Mouse (Mus musculus): ENCODE results near the gene Grhl3. TPM values are rescaled to one million over a fixed set of nuclear protein-coding genes. Genes with fewer than 3 reads are reported as not detected.

Grhl3 gene
- total RNA-seq, 2 experiments from 2014 or later: 0.69 to 1.5 TPM

DNA sequence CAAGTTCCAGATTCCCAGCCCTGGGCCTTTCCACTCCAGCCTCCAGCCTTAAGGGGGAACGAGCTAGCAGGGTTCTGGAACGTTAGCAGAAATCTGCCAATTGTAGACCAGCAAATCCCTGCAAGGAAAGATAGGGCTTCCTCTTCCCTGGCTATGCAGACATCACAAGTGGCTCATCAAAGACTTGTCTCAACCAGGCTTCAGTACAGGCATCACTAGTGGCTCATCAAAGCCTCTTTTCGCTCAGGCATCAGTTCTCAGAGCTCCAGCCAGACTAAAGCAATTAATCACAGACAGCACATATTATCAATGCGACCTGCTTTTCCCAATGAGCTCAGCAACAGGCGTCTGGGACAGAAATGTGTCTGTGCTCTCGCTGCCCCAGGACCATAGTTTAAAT is 40.4 kb downstream of the Grhl3 start:
- no peak for DNase-seq (ENCODE audit: low spot score in 2 of 2)
- intact Hi-C loops (cut with DNase I): no loop called here

DNA sequence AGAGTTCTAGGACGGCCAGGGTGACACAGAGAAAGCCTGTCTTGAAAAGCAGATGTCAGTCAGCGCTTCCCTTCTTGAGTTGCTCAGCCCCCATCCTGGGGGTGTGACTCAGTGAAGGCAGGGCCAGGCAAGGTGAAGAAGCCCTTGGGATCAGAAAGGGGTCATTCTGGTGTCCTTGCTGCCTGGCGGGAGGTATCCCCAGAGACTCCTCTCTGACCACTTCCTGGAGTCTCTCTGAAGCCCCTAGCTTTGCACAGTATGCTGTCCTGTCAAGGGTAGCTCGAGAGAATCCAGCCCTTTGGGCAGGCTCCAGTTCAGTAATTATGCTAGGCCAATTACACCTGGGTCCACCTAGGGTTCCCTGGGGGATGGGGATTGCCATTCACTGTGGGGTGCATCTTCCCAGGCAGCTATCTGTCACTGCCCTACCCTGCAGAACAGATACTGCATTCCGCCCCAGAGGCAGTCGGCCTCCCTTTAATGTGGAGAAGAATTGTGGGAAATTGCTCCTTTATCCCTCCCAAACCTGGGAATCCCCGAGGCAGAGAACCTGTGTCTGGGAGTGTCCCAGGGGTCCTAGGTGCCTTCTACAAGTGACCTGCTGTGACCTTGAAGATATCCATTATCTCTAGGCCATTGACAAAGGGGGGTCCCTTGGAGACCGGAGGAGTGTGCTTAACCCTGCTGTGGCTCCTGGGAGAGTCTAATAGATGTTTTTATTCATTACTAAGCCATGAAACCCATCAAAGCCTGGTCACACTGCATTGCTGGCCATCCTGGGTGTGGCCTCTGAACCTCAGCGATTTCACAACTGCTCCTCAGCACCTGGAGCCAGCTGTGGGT is 41.4 kb downstream of the Grhl3 start:
- intact Hi-C loops (cut with DNase I): no loop called here
- no peak for DNase-seq (ENCODE audit: low spot score in 2 of 2)

DNA sequence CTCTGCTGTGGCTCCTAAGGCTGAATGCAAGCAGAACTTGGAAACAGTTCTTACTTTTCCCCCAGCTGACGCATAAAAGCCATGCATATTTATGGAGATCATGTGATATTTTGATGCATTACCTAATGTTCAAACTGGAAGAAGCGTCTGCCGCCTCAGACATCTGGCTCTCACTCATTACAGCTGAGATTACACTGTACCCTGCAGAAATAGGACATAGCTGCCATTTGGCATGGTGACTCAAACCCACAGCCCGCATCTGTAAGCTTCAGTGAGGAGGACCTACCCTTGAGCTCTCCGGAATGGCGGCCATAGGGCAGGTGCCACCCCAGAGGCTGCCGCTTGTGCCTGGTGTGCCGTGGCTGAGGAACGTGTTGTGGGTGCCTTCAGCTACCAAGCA is 42.2 kb downstream of the Grhl3 start:
- intact Hi-C loops (cut with DNase I): no loop called here
- DNase-seq (ENCODE audit: low spot score in 2 of 2): peak; percentile 66 to 87

DNA sequence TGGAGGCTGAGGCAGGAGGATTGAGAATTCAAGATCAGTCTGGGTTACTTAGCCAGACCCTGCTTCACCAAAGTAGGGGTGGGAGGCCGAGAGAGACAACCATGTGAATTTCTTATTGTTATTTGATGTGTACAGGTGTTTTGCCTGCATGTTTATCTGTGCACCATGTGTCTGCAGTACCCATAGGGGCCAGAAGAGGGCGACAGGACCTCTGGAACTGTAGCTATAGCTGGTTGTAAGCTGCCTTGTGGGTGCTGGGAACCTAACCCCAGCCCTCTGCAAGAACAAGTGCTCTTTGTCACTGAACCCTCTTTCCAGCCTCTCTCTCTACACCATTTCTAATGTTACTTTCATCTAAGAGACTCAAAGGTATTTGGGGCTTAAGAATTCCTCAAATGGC is 43.2 kb downstream of the Grhl3 start:
- DNase-seq (ENCODE audit: low spot score in 2 of 2): no peak
- intact Hi-C loops (cut with DNase I): no loop called here

DNA sequence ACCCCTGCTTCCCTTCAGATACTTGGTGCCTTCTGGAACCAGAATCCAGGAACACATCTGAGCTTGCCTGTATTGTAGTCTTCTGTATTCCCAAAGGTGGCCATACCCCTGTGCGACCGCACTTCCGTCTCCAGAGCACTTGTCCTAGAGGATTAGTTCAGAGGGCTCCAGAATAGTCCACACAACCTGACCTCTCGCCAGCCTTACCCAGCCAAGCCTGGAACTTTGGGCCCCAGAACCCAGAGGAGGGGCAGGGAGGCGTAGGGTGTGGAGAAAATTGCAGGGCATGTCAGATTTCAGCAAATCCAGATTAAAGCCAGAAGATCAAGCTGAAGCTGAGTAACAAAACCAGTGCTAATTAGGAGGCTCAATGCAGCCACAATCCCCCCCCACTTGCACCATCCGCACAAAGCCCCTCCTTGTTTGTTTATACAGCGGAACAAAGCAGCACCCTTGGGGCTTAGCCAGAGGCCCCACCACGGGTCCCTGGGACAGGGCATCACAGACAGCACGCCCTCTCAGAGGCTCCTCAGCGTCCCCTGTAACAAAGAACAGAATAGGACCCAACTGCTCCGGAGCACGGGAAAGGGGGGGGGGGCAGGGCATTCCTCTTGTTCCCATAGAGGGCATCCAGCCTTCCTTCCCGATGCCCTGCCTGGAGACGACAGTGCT is 47.3 kb downstream of the Grhl3 start:
- no peak for DNase-seq (ENCODE audit: low spot score in 2 of 2)
- intact Hi-C loops (cut with DNase I): no loop called here

DNA sequence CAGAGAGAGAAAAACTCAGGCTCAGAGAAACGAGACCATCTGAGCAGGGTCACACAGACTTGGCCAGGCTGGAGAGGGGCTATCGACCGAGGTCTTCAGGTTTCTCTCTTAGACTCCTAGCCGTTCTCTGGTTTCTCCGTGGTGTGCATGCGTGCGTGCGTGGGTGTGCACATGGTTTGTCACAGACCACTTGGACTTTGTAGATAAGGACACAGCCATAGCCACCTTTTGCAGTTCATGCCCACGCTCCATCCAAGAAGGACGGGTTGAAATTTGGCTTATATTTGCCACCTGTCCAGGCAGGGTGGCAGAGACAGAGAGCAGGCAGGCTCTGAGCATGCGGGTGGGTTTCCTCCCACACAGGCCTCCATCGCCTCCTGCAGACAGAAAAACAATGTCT is 48.4 kb downstream of the Grhl3 start:
- intact Hi-C loops (cut with DNase I): no loop called here
- no peak for DNase-seq (ENCODE audit: low spot score in 2 of 2)

DNA sequence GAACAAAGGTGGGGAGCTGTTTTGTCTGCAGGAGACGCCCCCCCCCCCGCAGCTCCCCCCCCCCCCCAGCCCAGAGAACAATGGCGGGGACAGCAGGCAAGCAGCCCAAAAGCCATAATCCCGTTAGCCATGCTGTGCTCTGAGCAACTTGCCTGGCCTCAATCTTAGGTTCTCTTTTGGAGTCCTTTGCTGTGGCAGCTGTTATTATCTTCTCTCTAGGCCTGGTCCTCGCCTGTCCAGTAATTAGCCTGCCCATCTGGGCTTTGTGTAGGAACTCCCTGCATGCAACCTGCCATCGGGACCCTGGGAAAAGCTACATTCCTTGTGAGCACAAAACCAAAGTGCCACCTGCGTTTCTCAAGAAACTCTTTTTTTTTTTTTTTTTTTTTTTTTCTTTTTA is 49.5 kb downstream of the Grhl3 start:
- intact Hi-C loops (cut with DNase I): no loop called here
- DNase-seq (ENCODE audit: low spot score in 2 of 2): no peak

DNA sequence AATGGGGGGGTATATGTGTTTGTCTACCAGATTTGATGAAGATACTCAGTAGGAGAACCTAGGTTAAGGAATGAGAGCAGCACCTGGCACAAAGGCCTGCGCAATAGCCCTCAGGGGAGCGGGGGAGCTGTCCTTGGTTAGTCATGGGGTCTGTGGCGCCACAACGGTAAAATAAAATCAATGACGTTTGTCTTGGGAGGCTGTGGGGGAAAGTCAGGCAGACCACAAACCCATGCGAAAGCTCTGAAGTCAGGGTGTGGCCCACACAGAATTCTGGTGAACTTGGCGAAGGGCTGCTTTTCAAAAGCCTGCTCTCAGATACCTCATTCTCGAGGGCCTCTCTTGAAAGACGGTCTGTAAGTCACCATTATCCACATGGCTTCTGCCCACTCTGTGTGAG is 53.0 kb downstream of the Grhl3 start:
- intact Hi-C loops (cut with DNase I): no loop called here
- no peak for DNase-seq (ENCODE audit: low spot score in 2 of 2)

DNA sequence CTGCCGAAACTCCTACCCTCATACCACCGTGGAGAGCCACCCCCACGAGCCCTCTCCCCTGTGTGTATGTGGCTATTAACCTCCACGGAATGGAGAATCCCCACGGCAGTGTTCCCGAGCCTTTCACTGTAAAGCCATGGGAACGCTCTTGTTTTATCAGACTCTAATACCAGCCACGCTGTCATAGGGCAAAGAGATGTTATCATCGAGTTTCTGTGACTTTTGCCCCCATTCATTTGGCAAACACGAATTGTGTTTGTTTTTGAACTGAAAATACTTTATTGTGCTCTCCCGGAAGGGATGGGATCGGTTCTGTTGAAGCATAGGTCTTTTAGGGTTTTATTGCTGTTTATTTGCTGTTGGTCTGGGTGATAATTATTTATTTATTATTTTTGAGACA is 55.3 kb downstream of the Grhl3 start:
- intact Hi-C loops (cut with DNase I): loop anchor here (10.0 kb wide), 1 partner anchor 257 kb away; no protein-coding TSS in a partner anchor
- no peak for DNase-seq (ENCODE audit: low spot score in 2 of 2)

DNA sequence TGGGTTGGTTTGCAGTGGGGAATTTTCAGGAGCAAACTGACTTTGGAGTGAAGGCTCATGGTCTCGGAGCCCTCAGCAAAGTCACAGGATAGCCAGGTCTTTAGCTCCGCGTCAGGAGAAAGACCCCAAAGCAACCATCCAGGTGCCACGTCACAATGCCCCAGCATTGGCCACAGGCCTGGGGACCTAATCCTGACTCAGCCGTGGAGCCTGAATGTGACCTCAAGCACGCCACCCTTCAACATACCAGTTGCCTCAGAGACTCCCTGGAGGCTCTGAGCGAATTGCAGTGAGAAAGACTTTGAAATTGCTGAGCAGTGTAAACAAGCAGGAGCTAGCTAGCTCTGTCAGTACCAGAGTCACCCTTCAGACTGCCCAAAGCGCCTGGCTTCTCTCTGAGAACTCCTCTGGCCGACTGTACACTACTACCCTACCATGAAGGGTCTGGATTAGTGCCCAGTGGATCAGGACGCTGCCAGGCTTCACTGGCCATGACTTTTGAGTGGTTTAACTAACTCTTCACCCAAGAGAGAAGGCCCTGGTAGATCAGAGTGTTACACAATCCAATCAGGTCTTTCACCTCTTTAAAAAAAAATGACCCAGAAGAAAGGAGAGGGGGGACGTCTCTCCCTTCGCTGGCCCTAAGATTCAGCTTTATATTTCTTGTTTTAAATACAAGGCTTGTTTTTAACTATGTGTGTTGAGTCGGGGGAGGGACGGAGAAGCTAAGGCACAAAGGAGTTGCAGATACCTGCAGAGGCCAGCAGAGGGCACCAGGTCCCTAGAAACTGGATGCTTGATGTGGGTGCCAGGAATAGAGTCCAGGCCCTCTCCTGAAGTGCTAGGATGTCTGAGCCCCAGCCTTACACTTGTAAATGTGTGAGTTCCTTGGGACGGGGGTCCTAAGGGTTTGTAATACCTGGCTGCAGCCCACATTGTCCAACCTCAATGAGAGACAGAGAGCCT is 56.8 kb downstream of the Grhl3 start:
- intact Hi-C loops (cut with DNase I): loop anchor here (1.0 to 10.0 kb wide), 2 partner anchors 151 to 258 kb away; no protein-coding TSS in a partner anchor
- peak in 1 of 2 experiments; percentile 19 for DNase-seq (ENCODE audit: low spot score in 2 of 2)

DNA sequence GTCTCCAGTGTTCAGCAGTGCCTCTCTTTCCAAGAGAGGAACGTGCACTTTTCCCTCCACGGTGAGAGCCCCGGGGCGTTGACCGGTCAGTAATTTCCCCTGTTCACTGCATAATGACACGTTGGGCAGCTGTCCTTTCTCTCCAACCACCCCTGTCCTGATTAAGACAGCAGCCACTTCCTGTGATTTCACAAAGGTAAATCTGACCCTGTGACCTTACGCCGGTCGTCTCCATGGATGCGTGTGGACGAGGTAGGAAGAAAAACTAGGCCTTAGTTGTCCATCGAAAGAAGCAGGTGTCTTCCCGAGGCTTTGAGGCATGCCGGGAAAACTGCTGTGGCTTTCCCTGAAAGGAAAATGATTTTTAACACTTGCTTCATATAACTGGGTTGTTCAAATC is 58.5 kb downstream of the Grhl3 start:
- intact Hi-C loops (cut with DNase I): loop anchor here (10.0 kb wide), 1 partner anchor 260 kb away; no protein-coding TSS in a partner anchor
- DNase-seq (ENCODE audit: low spot score in 2 of 2): no peak

DNA sequence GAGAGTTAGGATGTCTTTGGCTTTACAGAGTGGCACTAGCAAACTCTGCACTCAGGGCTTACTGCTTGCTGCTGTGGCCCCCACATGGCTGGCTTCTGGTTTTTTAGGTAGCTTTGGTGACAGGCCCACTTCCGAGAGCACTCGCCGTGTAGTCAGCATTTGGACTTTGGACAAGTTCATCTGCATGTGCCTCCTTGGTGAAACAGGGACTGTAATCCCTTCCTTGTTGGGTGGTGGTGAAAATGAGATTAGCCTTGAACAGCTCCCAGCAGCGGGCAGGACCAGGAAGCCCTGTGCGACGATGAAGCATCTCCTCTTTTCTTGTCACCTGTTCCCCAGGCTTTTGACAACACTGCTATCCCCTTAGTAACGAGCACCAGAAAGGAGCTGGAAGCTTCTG is 59.6 kb downstream of the Grhl3 start:
- no peak for DNase-seq (ENCODE audit: low spot score in 2 of 2)
- intact Hi-C loops (cut with DNase I): loop anchor here (10.0 kb wide), 1 partner anchor 261 kb away; no protein-coding TSS in a partner anchor

DNA sequence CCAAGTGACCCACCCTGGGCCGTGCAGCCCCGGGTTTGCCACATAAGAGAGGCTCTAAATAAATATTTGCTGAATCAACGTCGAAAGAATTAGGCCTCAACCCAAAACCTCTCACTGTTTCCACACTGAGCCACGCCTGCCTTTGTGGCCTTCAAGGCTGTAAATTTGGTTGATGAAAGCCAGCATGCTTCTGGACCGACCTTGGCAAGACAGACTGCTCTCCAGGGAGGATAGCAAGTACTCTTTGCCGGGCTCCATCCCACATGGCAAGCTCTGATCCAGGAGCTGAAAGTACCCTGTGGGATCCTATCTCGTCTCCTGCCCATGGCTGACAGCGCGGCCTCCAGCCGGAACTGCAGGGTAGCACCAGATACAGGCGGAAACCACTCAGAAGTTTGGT is 63.9 kb downstream of the Grhl3 start:
- no peak for DNase-seq (ENCODE audit: low spot score in 2 of 2)
- intact Hi-C loops (cut with DNase I): no loop called here

DNA sequence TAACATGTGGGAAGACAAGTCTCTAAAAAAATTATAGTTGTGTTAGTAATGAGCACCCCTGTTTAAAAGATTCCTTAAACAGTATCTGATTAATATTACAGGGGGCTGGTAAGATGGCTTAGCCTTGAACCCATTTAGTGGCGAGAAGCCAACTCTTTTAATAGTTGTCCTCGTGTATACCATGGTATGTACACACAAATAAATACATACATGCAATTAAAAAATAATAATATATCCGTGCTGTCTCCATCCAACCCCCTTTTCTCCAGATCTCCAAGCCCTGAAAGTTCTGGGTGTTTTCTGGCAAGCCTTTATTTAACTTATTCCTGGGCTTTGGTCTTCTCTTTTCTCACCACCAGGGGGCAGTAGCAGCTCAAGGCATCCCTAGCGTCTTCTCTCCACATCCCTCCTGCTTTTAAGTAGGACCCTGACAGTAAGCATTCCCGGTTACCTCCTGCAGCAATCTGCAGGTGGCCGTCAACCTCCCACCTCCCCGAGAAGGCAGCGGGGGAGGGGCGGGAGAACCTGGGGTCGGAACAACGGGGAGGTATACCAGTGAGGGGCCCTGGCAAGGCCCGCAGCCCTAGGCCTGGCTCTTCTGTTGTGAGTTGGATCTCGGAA is 64.9 kb downstream of the Grhl3 start:
- intact Hi-C loops (cut with DNase I): loop anchor here (1.0 kb wide), 1 partner anchor 159 kb away; no protein-coding TSS in a partner anchor
- peak; percentile 85 to 91 for DNase-seq (ENCODE audit: low spot score in 2 of 2)

DNA sequence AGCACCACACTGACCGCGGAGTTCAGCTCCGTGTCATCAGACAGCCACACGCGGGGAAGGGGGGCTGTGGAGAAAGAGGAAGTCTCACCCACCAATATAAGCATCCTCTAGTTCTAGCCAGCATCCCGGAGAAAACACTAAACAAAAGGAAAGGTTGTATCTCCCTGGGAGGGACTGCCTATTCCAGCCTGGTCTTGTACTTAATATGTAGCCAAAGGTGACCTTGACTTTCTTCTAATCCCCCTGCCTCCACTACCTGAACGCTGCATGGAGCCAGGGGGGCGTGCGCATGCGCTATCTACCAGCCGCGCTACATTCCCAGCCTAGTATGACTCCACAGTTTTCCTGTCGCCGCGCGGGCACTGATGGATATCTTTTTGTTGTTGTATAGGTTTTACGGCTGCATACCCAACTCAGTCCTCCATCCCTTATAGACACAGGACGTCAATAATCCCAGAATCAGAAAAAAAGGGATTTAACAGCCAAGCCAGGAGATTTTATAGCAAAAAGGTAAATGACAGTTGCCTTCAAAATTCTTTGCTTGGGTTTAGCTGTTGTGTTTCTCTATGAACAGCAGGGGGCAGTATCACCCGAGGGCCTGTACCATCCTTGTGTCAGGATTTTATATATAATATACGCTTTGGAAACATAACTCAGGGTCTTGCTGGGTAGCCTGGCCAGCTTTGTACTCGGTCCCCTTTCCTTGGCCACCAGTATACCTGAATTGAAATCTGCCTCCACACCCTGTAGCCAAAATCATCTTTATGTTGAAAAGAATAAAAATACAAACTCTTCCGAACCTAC is 65.7 kb downstream of the Grhl3 start:
- DNase-seq (ENCODE audit: low spot score in 2 of 2): peak; percentile 73 to 75
- intact Hi-C loops (cut with DNase I): loop anchor here (1.0 kb wide), 1 partner anchor 160 kb away; no protein-coding TSS in a partner anchor

DNA sequence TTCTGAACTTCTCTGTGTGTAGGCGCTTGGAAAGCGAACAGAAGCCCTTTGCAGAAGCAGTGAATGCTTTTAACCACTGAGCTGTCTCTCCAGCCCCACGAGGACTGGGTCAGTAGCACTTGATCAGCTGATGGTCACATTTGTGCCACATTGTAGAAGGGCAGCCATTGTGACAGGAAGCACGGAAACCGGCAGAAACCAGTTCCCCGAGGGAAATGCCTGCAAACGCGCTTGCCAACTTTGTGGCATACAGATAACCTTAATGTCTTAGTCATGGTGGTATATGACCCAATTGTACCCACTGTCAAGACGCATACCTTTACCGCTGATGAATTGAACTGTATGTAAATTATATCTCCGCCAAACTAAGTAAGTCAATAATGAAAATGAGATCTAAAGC is 67.6 kb downstream of the Grhl3 start:
- intact Hi-C loops (cut with DNase I): no loop called here

DNA sequence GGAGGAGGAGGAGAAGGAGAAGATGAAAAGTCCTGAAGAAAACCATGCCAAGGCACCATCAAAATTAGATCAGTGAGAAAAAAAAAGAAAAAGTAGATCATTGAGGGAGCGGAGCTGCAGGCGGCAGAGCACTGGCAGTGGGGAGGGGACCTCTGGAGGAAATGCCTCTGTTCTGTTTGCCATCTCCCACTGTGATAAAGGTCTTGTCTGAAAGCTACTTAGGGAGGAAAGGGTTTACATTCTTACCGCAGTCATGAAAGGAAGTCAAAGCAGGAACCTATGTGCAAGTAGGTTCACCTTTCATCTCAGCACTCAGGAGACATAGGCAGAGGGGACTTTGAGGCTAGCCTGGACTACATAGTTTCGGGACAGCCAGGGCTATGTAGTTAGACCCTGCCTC is 71.8 kb downstream of the Grhl3 start:
- DNase-seq (ENCODE audit: low spot score in 2 of 2): no peak
- intact Hi-C loops (cut with DNase I): no loop called here

More for the DNA sequence above, 67.6 kb downstream of the Grhl3 start:
- no peak for DNase-seq (ENCODE audit: low spot score in 2 of 2)

DNA sequence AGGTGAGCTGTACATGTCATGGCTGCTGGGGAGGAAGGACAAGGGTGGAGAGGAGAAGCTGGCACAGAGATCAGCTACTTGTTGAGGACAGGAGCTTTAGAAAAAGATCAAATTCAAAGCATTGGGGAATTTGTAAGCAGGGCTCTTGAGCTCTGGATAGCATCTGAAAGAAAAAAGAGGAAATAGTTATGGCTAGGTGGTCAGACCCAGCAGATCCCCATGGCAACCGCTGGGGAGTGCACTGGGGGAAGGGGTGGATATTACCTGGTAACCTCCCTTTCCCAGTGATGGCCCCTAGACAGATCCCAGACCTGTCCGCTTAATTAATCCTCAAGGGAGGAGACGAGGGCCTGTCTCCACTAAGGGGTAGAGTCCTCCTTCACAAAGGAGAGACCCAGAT is 73.6 kb downstream of the Grhl3 start:
- DNase-seq (ENCODE audit: low spot score in 2 of 2): no peak
- intact Hi-C loops (cut with DNase I): no loop called here

DNA sequence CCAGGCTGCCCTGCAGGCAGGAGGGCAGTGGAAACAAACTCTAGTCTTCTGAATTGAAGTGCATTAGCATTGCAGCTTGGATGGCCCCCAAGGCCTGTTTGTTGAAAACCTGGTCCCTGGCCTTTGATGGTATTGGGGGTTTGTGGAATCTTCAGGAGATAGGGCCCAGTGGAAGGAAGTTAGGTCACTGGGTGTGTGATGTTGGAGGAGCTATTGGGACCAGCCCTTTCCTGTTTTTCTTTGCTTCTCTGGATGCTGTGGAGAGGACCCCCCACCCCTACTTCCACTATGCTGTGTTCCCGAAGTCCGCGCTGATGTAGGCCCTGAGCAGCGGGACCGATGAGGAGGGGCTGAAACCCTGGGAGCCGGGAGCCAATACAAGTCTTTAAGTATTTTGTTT is 75.3 kb downstream of the Grhl3 start:
- intact Hi-C loops (cut with DNase I): no loop called here
- no peak for DNase-seq (ENCODE audit: low spot score in 2 of 2)
